Mouse (Mus musculus): Measurements from ENCODE around the gene Gmppb.
"Not testable (repeated sequence)": the region's sequence is repeated elsewhere in the genome, so short reads cannot be mapped to it uniquely, and the experiment has no call there.

The Gmppb gene

DNA sequence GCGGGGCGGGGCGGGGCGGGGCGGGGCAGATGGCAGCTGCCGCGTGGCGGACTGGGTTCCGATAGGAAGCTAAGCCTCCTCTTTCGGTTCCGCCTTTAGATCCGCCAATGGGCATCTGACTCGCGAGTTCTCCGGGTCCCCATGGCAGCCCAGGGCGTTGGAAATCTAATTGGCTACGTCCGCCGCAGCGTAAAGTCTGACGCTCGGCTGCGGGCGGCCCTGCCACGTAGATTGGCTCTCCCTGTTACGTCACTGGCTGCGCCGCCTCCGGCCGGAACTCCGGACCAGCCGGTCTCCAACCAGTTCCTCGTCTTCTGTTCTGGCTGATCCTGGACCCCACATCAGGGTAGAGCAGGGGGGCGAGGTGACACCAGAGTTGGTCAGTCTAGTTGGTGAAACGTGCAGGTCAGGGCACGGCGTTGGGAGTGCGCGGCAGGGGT, at the start of gene Gmppb:
Gene Gmppb, plus strand, starts transcription at position 227 of the 440 bp plus-strand sequence.
- peak; percentile 98 for DNase-seq (ENCODE audit: low read depth)

DNA sequence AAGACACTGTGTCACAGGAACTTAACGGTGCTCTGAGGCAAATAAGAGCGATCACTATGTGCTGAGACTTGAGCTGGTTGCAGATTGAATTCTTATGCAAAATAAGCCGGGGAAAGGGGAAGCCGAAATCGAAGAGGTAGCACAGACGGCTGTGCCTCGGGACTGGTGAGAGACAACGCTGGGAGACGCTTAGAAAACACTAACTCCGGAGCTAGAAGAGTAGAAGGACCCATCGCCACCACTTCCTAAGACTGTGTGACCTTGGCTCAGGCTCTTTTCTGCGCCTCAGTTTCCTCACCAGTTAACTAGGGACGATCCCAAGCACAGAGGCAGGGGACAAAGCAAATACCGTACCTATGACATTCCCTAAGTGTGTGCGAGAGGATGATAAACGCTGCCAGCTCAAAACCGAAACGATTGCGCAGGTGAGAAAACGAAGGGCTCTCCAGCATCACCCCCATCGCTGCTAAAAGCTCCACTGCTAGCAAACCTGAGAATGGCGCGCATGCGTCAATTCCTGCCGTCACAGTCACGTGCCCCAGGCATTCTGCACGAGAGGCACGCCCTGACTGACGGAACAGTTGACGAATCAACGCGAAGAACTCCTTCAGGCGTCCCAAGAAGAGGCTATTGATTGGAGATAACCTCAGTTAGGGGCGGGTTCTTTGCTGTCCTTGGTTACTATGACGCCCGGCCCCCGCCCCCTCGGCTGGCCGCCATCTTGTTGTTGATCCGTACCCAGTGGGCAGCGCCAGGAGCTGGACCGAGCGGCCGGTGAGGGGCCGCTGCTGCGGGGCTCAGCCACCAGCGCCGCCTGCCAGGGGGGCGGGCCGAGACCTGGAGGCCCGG, 46.9 kb upstream of the Gmppb start, which contains the start of gene Ip6k1:
Gene Ip6k1, plus strand, starts transcription at position 580 of the 849 bp plus-strand sequence.
- DNase-seq (ENCODE audit: low read depth) = peak; percentile 100

DNA sequence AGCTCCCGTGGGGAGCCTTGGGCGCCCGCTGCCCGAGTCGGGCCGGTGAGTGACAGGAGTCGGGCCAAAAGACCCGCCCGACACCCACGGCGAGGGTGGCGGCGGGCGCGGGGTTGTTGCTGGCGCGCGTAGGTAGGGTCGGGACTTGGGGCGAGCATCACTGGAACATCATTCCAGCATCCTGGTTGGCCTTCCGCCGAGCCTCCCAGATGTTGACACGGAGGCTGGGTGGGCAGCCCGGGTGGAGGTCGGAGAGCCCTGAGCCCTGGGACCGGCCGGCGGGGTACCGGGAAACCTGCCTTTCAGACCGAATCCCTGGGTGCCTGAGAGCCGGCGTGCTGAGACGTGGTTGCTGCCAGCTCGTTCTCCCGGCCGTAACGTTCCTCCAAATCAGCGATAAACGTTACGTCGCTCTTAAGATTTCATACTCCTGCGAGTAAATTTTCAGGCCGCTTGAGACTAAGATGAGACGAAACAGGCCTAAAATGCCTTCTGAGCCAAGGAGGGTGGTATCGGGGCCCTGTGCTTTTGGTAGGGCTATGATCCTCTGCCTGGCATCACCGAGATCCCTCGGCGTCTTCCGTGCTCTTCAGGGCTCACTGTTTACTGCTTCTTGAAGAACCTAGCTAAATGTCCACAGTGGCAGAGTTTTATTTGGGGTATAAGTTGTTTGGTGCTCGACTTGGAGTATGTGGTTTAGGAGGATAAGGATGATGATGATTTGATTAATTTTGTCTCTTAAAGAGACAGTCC, 46.1 kb upstream of the Gmppb start:
- peak; percentile 33 for DNase-seq (ENCODE audit: low read depth)

DNA sequence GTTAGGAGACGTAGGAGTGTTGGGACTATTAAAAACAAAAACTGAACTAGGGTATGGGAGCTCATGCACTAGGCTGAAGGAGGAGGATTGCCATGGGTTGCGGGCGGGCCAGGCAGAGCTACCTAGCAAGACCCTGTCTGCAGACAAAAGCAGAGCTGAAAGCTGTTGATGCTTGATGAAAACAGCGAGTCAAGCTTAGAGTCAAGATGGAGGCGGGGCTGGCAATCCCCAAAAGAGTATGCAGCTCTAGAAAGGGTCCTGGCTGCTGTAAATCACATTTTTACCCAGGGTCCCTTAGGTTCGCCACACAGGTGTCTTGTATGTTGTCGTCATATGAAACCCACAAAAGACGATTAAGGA, 45.5 kb upstream of the Gmppb start:
- peak; percentile 25 for DNase-seq (ENCODE audit: low read depth)

DNA sequence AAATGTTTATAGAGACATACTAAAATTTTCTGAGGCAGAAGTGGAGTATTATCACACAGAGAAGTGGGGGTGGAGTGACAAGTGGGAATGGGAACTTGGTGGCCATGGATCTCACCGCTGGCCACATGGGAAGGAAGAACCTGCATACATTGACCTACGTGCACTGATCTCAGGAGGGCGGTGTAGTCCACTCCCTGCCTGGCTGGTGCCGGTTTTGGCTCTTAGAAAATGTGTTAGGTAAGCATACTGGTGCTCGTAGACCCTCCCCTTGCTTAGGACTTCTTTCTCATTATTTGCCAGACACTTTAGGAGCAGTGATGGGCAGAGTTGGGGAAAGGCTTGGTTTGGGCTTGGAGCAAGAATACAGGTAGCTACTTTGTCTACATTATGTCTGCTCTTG, 41.0 kb upstream of the Gmppb start:
- DNase-seq (ENCODE audit: low read depth) = no peak

DNA sequence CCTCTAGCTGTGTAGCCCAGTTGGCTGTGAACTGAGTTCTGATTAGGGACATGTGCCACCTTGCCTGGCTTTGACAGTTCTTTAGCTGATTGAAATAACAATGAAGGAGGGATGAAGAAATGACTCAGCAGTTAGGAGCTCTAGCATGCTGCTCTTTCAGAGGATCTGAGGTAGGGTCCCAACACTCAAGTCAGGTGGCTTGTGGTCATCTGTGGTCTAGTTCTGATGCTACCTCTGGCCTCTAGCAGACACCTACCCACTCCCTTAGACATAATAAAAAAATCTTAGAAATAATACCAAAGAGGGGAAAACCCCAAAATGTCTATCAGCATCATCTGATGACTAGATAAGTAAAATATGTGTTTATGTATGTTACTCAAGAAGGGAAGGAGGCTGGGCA, 38.7 kb upstream of the Gmppb start:
- DNase-seq (ENCODE audit: low read depth) = peak; percentile 41

DNA sequence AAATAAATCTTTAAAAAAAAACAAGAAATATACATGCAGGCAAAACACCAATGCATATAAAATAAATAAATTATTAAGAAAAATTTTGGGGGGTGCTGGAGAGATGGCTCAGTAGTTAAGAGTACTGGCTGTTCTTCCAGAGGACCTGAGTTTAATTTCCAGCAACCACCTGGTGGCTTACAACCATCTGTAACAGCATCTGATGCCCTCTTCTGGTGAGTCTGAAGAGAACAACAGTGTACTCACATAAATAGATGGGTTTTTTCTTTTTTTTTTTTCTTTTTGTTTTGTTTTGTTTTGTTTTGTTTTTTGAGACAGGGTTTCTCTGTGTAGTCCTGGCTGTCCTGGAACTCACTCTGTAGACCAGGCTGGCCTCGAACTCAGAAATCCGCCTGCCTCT, 35.5 kb upstream of the Gmppb start:
- not testable (repeated sequence) for DNase-seq (ENCODE audit: low read depth)

DNA sequence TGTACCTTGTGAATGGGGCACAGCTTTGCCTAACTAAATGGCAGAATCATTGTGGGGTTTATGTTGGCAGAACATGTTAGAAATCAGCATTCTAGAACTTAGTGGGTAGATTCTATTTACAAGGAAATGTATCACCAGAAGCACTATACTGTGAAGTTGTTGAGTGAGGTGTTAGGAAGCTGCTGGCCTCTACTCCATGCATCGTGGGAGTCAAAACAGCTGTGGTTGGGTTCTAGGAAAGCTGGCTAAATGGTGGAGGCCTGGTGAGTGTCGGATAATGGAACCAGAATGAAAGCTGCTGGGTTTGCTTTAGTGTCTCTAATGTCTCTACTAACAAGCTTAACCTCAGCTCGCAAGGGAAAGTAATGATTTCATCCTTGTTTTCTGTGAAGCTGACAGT, 31.9 kb upstream of the Gmppb start:
- DNase-seq (ENCODE audit: low read depth) = no peak

DNA sequence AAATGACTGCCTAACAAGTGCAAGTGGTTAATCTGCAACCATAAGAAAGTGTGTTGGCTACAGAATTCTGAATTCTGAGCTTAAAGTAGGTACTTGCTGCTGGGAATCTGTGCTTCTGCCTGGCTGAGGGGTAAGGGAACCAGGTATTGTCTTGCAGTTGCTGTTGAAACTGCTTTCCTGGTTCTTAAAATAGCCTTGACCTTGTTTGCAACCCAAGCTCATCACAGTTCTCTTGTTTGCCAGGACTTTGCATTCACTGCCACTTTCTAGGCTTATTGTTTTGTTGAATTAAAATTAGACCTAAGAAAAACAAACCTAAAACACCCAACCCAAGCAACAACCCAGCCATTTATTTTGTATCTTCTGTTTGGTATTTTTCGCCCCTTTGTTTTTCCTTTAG, 28.3 kb upstream of the Gmppb start:
- DNase-seq (ENCODE audit: low read depth) = no peak

DNA sequence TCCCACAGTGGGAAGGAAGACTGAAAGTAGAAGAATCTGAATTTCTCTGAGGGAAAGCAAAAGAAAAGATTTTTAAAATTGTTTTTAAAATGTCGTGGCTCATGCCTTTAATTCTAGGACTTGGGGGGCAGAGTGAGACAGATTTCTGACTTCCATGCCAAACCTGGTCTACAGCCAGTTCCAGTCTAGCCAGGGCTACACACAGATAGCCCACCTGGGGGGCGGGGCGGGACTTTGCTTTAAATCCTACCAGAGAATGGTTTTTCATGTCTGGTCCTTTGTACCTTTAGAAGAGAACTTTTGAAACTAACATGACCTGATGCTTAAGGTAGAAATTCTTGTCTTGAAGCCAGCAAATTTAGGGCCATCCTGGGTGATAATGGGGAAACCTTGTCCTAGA, 25.8 kb upstream of the Gmppb start:
- no peak for DNase-seq (ENCODE audit: low read depth)

DNA sequence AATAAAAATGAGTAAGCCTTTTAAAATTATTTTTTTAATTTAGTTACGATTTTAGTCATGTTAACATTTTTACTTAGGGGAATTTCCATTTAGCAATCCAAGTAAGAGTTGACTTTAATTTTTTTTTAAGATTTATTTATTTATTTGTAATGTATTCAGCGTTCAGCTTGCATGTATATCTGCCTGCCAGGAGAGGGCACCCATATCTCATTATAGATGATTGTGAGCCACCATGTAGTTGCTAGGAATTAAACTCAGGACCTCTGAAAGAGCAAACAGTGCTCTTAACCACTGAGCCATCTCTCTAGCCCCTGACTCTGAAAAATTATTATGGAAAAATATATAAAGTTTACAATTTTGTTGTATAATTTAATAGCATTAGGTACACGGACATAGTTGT, 22.5 kb upstream of the Gmppb start:
- peak; percentile 42 for DNase-seq (ENCODE audit: low read depth)

DNA sequence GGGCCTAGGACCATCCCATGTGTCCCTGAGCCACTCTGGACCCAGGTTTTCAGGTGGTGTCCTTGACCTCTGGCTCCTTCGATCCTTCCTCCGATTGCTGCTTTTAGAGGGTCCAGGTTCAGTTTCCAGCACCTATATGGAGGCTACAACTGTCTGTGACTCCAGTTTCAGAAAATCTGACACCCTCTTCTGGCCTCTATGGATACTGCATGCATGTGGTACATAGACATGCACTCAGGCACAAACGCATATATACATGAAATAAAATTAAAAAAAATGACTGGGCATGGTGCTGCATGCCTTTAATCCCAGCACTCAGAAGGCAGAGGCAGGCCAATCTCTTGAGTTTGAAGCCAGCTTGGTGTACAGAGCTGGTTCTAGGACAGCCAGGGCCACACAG, 21.2 kb upstream of the Gmppb start:
- no peak for DNase-seq (ENCODE audit: low read depth)

DNA sequence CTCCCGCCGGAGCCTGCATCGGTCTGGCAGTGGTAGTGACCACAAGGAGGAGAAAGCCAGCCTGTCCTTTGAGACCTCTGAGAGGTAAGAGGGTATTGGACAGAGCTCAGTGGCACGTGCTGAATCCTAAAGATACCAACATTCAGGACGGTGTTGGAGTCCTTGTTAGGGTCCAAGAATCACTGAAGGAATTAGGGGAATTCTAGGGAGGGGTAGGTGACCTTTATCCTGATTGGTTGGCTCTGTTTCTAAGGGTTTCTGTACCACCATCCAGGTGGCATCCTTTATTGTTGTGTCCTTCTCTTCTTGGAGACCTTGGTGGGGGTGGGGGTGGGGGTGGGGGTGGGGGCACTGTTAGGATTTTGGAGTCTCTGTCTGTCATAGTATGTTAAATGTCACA, 16.9 kb upstream of the Gmppb start:
- DNase-seq (ENCODE audit: low read depth) = no peak

DNA sequence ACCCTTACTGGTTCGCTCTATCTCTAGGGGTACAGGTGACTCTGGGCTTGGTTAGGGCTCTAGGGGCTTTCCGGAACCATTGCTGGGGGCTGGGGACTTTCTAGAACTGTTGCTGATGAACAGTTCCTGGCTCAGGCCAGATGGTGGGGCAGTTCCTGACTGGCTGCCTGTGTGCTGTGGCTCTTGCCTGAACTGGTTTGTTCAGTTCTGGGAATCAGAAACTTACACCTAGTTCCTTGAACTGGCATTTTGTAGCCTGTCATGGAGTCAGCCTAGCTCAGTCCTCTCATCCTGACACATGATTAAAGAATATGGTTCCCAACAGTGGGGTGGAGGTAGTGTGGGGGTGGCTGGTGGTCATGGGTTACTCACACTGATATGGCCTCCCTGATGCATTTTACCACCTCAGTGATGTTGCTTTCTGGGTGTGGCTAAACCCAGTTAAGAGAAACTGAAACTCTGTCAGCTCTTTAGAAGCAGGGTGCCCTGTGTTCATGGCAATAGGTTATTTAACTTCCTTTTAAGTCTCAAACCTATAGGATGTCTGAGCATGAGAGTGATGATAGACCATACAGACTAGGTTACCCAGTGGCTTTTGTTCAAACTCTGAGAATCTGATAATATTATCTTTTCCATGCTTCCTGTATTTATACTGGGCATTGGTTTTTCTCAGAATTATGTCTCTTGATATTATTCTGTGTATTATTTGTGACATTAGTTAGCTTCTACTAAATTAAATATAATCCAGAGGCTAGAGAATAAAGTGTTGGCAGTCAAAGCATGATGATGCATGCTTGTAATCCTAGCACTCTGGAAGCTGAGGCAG, 13.5 kb upstream of the Gmppb start:
- DNase-seq (ENCODE audit: low read depth) = no peak

DNA sequence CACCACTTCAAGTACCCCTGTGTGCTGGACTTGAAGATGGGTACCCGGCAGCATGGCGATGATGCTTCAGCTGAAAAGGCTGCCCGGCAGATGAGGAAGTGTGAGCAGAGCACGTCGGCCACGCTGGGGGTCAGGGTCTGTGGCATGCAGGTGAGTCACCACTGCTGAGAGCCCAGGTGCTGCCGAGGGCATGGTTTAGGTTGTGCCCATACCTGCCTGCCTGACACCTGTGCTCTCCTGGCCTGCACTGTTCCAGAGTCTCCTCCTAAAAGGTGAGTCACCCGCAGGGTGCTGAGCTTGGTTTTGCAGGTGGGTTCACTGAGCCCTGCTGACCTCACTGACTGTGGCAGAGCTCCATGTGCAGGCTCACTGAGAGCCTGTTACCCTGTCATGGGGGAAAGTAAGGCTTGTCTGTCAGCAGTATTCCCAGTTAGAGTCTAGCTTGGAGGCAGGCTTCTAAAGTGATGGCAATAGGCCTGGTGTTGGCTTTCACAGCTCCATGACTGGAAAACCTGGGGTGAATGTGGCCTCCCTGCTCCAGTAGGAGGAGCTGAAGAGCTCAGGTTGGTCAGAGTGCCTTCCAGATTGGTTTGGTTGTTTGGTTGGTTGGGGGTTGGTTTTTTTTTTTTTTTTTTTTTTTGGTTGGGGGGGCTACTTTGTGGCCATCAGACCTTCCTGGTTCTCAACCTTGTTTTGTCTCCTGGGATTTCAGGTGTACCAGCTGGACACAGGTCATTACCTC, 4.1 kb upstream of the Gmppb start:
- no peak for DNase-seq (ENCODE audit: low read depth)

DNA sequence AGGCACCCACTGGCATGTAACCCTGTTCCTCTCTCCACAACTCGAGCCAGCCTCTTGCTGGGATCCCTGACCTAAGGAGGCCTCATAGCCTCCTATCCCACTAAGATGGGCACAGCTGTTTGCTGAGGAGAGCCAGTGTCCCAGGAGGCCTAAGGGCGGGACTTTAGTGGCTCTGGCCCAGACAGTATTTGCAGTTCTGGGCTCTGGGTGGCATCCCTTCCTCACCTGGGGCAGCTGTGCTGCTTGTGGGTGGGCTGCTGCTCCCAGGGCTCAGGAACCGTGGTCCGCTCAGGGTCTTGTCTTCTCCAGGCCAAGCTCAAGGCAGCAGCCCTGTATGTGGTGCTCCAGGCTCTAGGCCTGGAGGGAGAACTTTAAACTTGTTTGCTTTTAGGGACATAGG, 2.5 kb upstream of the Gmppb start:
- DNase-seq (ENCODE audit: low read depth) = no peak

DNA sequence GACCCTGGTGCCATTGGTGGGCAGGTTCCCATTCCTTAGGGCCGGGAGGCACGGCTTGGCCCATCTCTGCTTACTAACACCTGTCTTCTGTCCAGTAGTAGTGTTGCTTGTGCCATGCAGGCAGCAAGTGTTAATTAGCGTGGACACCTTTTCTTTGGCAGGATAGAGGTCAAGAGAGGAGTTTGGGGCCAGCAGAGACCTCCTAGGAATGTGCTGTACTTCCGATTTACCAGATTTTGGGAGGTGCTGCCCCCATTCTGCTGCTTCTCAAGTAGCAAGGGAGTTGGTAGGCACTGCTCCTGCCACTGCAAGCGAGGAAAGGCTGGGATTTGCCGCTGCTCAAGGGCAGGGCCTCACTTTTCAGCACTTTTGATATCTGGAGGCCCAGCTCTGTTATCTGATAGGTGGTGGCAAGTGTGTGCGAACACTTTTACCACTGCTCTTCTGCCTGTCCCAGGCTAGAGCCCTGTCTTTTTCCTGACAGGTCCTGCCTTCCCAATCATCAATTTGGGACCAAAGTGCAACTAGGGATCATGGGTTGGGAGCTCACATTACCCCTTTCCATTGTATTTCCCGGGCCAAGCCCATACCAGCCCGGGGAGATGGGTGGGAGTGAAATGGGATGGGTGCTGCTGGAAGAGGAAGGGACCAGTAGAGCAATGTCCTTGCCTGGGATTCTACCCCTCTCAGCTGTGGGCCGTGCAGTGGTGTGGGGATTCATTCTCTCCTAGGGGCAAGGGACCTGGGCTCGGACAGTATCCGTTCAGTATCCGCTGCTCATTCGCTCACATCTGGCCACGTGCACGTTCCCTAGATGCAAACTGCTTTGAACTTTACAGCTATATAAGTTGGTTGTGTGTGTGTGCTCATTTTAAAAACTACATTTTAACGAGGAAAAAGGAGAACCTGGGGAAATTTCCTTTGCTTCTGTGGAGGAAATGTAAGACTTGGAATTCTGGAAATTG, 1.2 kb upstream of the Gmppb start:
- no peak for DNase-seq (ENCODE audit: low read depth)

DNA sequence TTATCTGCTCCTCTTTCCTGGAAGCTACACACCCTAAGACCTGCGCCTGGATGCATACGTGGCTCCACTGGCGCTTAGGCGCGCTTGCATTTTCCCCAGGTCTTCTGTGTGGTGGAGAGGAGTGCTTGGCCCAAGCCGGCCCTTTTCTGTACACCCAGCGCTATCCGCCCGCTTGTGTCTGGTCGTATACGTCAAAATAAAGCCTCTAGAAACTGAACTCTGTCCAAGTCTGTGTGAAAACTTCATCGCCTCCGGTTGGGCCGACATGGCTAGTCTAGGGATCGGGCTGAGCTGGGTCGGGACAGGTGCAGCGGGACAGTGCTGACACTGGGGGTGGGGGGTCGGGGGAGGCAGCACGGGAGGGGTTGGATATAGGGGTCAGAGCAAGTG, 481 bp upstream of the Gmppb start:
- no peak for DNase-seq (ENCODE audit: low read depth)

DNA sequence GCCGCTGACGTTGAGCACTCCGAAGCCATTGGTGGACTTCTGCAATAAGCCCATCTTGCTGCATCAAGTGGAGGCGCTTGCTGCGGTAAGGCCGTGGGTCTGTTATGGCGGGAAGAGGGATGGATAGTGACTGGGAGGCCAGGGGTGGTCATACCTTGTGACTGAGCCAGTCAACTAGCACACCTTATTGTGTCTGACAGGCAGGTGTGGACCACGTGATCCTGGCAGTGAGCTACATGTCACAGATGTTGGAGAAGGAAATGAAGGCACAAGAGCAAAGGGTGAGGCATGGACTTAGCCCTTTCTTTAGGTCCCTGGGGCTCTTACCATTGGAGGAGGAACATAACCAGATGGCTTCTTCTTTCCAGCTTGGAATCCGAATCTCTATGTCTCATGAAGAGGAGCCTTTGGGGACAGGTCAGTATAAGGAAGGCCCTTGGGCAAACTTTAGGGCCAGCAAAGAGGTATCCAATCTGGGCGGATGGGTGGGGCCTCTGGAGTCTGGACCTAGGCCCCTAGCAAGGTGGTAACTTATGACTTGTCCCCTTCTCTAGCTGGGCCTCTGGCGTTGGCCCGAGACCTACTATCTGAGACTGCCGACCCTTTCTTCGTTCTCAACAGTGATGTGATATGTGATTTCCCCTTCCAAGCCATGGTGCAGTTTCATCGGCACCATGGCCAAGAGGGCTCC, 664 bp downstream of the Gmppb start:
- DNase-seq (ENCODE audit: low read depth) = no peak

Measured in 416B (cell line).